In the genomic region with DNA sequence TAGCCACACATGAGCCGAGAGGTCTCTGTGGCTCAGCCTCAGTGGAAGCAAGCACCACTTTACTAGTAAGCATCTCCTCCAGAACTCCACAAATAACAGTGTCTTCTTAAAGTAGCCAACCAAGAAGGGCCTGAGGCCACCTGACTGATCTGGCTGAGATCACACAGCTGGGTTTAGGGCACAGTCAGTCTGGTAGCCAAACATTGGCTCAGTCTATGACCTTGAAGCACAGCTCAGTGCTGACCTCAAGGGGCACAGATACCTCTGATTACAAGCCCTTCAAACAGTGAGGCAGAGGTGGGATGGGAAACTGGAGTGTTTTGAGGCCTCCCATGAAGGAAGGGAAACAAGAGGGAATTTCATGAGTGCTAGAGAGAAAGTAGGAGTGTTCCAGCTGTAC, we compare ENCODE assay signal across 14 mouse cellular contexts.
"Had no signal": no experiment of that assay in that cellular context is flagged by ENCODE, and none has a peak within 500 bp of the region (broad histone marks: within the 10 kb centered on the region; RNA-seq: fewer than 3 reads in every experiment).

No protein-coding gene starts in this region.

- H3K36me3 ChIP-seq: lung, embryonic 15.5 days; midbrain, embryonic 15.5 days; neural tube, embryonic 12.5 days had no signal

- H3K4me2 ChIP-seq: liver, embryonic 13.5 days; lung, embryonic 15.5 days; midbrain, embryonic 11.5 days; midbrain, embryonic 15.5 days; neural tube, embryonic 12.5 days had no signal

- H3K9me3 ChIP-seq: limb, embryonic 10.5 days; liver, embryonic 13.5 days; lung, embryonic 15.5 days; megakaryocyte, embryonic 14.5 days; midbrain, embryonic 15.5 days; neural tube, embryonic 12.5 days had no signal

- DNase-seq: kidney, postnatal 25 days; liver, embryonic 13.5 days; liver, postnatal 0 days; lung, postnatal 14 days; spleen, adult 18-20 months; thymus, postnatal 36 days had no signal

- ATAC-seq: liver, postnatal 0 days; midbrain, embryonic 15.5 days had no signal

- H3K27ac ChIP-seq: left cerebral cortex, adult 2 months; limb, embryonic 10.5 days; liver, embryonic 13.5 days; lung, embryonic 15.5 days; macrophage; midbrain, embryonic 15.5 days; neural tube, embryonic 12.5 days had no signal

- H3K27me3 ChIP-seq: liver, embryonic 13.5 days; lung, embryonic 15.5 days; megakaryocyte, embryonic 14.5 days; midbrain, embryonic 15.5 days; neural tube, embryonic 12.5 days had no signal

- H3K4me3 ChIP-seq: left cerebral cortex, adult 2 months; limb, embryonic 10.5 days; liver, embryonic 13.5 days; lung, embryonic 15.5 days; midbrain, embryonic 15.5 days; neural tube, embryonic 12.5 days had no signal

- H3K9ac ChIP-seq: liver, embryonic 13.5 days; liver, postnatal 0 days; lung, embryonic 15.5 days; midbrain, embryonic 15.5 days; neural tube, embryonic 12.5 days had no signal

- H3K4me1 ChIP-seq: limb, embryonic 10.5 days; lung, embryonic 15.5 days; midbrain, embryonic 15.5 days; neural tube, embryonic 12.5 days had no signal
